Mouse (Mus musculus): ENCODE data around the gene Sox18. TPM values are rescaled to one million over a fixed set of nuclear protein-coding genes. Genes with fewer than 3 reads are reported as not detected.

Sox18 gene
- polyA plus RNA-seq, 1 experiment from 2014 or later = 18.6 TPM

DNA sequence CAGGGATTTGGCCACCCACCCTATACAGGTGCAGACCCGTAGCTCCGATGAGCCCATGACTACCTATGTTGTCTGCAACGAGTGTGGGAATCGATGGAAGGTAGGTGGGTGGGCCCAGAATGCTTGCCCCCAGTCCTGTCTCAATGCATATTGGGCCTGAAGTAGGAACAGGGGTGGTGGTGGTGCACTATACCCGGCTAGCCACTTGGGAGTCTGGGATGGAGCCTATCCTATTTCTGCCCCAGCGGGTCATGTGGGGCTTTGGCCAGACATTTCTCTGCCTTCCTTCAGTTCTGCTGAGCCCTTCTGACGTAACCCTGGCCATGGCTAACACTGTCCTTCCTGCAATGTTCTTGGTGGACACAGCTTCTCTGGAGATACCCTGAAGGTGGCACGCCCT is 16.1 kb upstream of the Sox18 start:
- no peak overlapping the region for H3K4me2 ChIP-seq
- H3K36me3 ChIP-seq (ENCODE audit: control insufficient read depth, insufficient read depth, low read length) = peaks cover 5% of the 10 kb centered on the region; the same call in 1 of the 2 replicates
- peaks cover 5% of the 10 kb centered on the region; the same call in 1 of the 2 replicates for H3K4me1 ChIP-seq (ENCODE audit: control insufficient read depth, insufficient read depth, low read length)
- no peak for ATAC-seq (replicated peaks; ENCODE audit: insufficient number of reproducible peaks, low FRiP score, low TSS enrichment)
- H3K27me3 ChIP-seq (ENCODE audit: control insufficient read depth, insufficient read depth, low read length) = no peaks in the 10 kb centered on the region
- no peak overlapping the region; the same call in 1 of the 2 replicates for H3K9ac ChIP-seq (ENCODE audit: low read depth, low read length)
- H3K9me3 ChIP-seq (replicated peaks; ENCODE audit: control insufficient read depth, low read length) = no peaks in the 10 kb centered on the region
- no peak overlapping the region for H3K4me3 ChIP-seq (ENCODE audit: low read depth, low read length)
- H3K27ac ChIP-seq (ENCODE audit: low read depth, low read length) = no peak overlapping the region
- WGBS (ENCODE audit: insufficient replicate concordance) = 88% methylated on average over 8 of the region's 8 CpGs

DNA sequence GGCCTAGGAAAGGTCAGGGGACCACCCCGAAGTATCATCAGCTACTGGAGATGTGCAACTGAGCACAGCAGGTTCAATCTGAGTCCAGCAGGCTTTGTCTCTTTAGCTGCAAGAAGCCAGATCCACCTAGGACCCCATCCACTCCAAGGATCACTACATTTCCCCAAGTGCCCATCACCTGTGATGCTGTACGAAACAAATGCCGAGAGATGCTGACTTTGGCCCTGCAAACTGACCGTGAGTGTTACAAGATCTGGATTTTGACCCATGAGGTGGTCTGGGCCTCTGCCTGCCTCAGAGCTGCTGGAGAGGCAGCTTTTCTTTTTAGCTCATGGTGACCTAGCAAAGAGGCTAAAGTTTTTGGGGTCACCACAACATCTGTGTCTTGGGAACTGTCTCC is 14.2 kb upstream of the Sox18 start:
- no peak overlapping the region for H3K27ac ChIP-seq (ENCODE audit: low read depth, low read length)
- peaks cover 5% of the 10 kb centered on the region; the same call in 1 of the 2 replicates for H3K36me3 ChIP-seq (ENCODE audit: control insufficient read depth, insufficient read depth, low read length)
- H3K4me3 ChIP-seq (ENCODE audit: low read depth, low read length) = no peak overlapping the region
- no peaks in the 10 kb centered on the region for H3K9me3 ChIP-seq (replicated peaks; ENCODE audit: control insufficient read depth, low read length)
- ATAC-seq (replicated peaks; ENCODE audit: insufficient number of reproducible peaks, low FRiP score, low TSS enrichment) = no peak
- H3K9ac ChIP-seq (ENCODE audit: low read depth, low read length) = no peak overlapping the region
- H3K4me1 ChIP-seq (ENCODE audit: control insufficient read depth, insufficient read depth, low read length) = peaks cover 3% of the 10 kb centered on the region; the same call in 1 of the 2 replicates
- no peak overlapping the region for H3K4me2 ChIP-seq
- no peaks in the 10 kb centered on the region for H3K27me3 ChIP-seq (ENCODE audit: control insufficient read depth, insufficient read depth, low read length)
- WGBS (ENCODE audit: insufficient replicate concordance) = 79% methylated on average over 4 of the region's 4 CpGs

DNA sequence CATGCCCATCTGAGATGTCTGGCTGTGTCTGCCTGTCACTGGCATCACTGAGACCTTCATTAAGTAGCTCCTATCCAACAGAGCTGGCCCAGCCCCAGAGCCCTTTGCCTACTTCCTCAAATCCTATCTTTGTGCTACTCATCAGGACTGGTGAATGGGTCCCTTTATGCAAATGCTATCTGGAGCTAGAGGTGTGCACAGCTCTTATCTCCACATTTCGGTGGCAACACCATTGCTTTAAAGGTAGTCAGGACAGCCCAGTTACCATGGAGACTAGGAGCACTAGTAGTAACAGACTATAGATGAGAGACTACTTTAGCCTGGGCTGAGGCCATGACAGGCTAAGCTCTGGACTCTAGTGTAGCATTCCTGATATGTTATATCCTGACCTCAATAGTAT is 13.3 kb upstream of the Sox18 start:
- H3K27ac ChIP-seq (ENCODE audit: low read depth, low read length) = no peak overlapping the region
- peaks cover 5% of the 10 kb centered on the region; the same call in 1 of the 2 replicates for H3K36me3 ChIP-seq (ENCODE audit: control insufficient read depth, insufficient read depth, low read length)
- H3K27me3 ChIP-seq (ENCODE audit: control insufficient read depth, insufficient read depth, low read length) = no peaks in the 10 kb centered on the region
- 57% methylated on average over 1 of the region's 1 CpGs for WGBS (ENCODE audit: insufficient replicate concordance)
- no peak overlapping the region for H3K4me2 ChIP-seq
- no peak overlapping the region for H3K9ac ChIP-seq (ENCODE audit: low read depth, low read length)
- peaks cover 3% of the 10 kb centered on the region; the same call in 1 of the 2 replicates for H3K4me1 ChIP-seq (ENCODE audit: control insufficient read depth, insufficient read depth, low read length)
- no peaks in the 10 kb centered on the region for H3K9me3 ChIP-seq (replicated peaks; ENCODE audit: control insufficient read depth, low read length)
- ATAC-seq (replicated peaks; ENCODE audit: insufficient number of reproducible peaks, low FRiP score, low TSS enrichment) = no peak
- no peak overlapping the region for H3K4me3 ChIP-seq (ENCODE audit: low read depth, low read length)

DNA sequence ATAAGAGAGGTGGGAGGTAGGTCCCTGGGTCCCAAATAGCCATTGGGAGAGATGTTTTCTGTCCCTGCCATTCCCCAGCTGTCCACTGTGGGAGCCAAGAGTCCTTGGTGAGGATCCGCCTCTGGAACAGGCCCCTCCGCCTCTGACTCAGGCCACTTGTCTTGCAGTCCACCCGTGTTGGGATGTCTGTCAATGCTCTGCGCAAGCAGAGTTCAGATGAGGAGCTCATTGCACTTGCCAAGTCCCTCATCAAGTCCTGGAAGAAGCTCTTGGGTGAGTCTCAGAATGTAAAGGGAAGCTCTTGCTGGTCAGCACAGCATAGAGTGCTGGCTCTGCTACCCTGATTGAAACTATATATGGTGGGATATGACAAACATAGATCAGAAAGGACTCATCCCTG is 11.9 kb upstream of the Sox18 start:
- WGBS (ENCODE audit: insufficient replicate concordance) = 61% methylated on average over 4 of the region's 4 CpGs

DNA sequence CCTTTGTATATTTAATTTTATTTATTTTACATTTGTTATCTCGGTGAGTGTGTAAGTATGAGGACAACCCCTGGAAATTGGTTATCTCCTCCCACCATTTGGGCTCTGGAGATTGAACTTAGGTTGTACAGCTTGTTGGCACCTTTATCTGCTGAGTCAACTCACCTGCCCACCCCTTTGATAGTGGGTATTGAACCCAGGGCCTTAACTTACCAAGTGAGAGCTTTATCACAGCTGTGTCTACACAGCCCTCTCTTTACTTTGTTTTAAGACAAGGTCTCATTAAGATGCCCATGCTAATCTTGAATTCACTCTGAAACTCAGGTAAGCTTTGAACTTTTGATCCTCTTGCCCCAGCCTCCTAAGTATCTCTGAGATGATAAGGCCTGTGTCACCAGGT is 10.5 kb upstream of the Sox18 start:
- Histone ChIP-seq H3K4me3 (ENCODE audit: low read depth, low read length) (no peak overlapping the region), H3K27me3 (ENCODE audit: control insufficient read depth, insufficient read depth, low read length) (no peaks in the 10 kb centered on the region), H3K27ac (ENCODE audit: low read depth, low read length) (no peak overlapping the region), H3K9me3 (replicated peaks; ENCODE audit: control insufficient read depth, low read length) (no peaks in the 10 kb centered on the region), H3K4me2 (no peak overlapping the region), H3K9ac (ENCODE audit: low read depth, low read length) (no peak overlapping the region), H3K36me3 (ENCODE audit: control insufficient read depth, insufficient read depth, low read length) (0 out of 2 replicates have a peak, but pooled peaks cover 3% of the 10 kb centered on the region), H3K4me1 (ENCODE audit: control insufficient read depth, insufficient read depth, low read length) (peaks cover 3% of the 10 kb centered on the region)
- no peak for ATAC-seq (replicated peaks; ENCODE audit: insufficient number of reproducible peaks, low FRiP score, low TSS enrichment)
- 75% methylated on average over 1 of the region's 1 CpGs for WGBS (ENCODE audit: insufficient replicate concordance)

More for the DNA sequence above, 11.9 kb upstream of the Sox18 start:
- Histone ChIP-seq H3K4me2 (no peak overlapping the region), H3K36me3 (ENCODE audit: control insufficient read depth, insufficient read depth, low read length) (0 out of 2 replicates have a peak, but pooled peaks cover 5% of the 10 kb centered on the region), H3K4me1 (ENCODE audit: control insufficient read depth, insufficient read depth, low read length) (peaks cover 3% of the 10 kb centered on the region; the same call in 1 of the 2 replicates), H3K9ac (ENCODE audit: low read depth, low read length) (no peak overlapping the region), H3K27me3 (ENCODE audit: control insufficient read depth, insufficient read depth, low read length) (no peaks in the 10 kb centered on the region), H3K4me3 (ENCODE audit: low read depth, low read length) (no peak overlapping the region), H3K27ac (ENCODE audit: low read depth, low read length) (no peak overlapping the region), H3K9me3 (replicated peaks; ENCODE audit: control insufficient read depth, low read length) (no peaks in the 10 kb centered on the region)
- ATAC-seq (replicated peaks; ENCODE audit: insufficient number of reproducible peaks, low FRiP score, low TSS enrichment) = no peak

DNA sequence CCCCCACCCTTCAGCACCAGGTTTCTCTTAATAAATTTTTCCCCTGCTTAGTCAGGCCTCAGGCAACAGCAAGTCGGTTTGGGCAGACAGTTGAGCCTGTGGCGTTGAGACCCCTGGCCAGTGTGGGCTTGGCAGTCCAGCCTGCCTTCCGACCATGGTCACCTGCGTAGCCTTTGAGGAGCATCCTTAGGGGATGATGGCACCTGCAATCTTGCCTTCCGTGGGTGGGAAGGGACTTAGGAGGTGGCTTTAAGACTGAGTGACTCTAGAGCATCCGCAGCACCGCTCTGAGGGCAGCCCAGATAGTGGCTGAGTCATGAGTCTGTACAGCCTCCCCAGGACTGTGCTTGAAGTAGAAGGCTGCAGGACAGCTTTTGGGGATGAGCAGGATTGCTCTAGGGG is 9.3 kb upstream of the Sox18 start:
- H3K4me3 ChIP-seq (ENCODE audit: low read depth, low read length) = peak overlapping the region; percentile 70
- peak overlapping the region; percentile 97 for H3K4me2 ChIP-seq
- no peak for ATAC-seq (replicated peaks; ENCODE audit: insufficient number of reproducible peaks, low FRiP score, low TSS enrichment)
- peaks cover 4% of the 10 kb centered on the region for H3K4me1 ChIP-seq (ENCODE audit: control insufficient read depth, insufficient read depth, low read length)
- H3K36me3 ChIP-seq (ENCODE audit: control insufficient read depth, insufficient read depth, low read length) = no peaks in the 10 kb centered on the region
- H3K27ac ChIP-seq (ENCODE audit: low read depth, low read length) = peak overlapping the region; percentile 70
- H3K27me3 ChIP-seq (ENCODE audit: control insufficient read depth, insufficient read depth, low read length) = no peaks in the 10 kb centered on the region
- peak overlapping the region; percentile 89 for H3K9ac ChIP-seq (ENCODE audit: low read depth, low read length)
- WGBS (ENCODE audit: insufficient replicate concordance) = 21% methylated on average over 7 of the region's 7 CpGs
- H3K9me3 ChIP-seq (replicated peaks; ENCODE audit: control insufficient read depth, low read length) = no peaks in the 10 kb centered on the region

DNA sequence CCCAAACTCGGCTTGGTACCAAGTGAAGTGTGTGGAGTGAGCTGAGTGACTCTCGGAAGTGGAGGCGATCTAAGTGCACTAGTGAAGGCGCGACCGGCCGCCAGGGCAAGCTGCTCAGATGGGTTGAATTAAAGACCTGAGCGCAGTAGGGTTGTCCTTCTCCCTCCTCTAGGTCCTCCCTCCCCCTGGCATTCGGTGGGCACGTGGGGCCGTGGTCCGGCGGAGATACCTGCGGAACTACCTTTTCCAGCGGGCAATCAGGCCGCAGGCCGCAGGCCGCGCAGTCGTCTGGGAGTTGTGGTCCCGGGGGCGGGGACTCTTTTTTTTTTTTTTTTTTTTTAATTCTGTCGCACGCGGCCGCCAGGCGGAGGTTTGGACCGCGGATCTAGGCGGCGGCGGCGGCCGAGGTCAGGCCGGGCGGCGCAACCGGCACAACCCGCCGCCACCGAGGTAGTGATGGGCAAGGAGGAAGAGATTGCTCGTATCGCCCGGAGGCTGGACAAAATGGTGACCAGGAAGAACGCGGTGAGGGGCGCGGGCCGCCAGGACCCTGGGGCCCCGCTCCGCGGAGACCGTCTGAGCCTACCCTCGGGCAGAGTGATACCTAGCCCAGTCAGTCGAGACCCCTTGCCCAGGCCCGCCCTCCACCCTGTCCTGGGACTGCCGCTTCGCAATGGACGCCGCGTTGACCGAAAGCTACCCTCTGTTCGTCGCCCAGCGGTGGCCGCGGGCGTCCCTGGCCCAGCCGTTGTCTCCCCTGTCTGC is 8.7 kb upstream of the Sox18 start, which contains the start of gene Tcea2:
TSS of gene Tcea2 (plus strand) at position 360 of the 765 bp plus-strand sequence.
- no peaks in the 10 kb centered on the region for H3K27me3 ChIP-seq (ENCODE audit: control insufficient read depth, insufficient read depth, low read length)
- peak; percentile 28 for ATAC-seq (replicated peaks; ENCODE audit: insufficient number of reproducible peaks, low FRiP score, low TSS enrichment)
- H3K27ac ChIP-seq (ENCODE audit: low read depth, low read length) = peak within 1 kb of the TSS; percentile 70
- H3K4me2 ChIP-seq = peak within 1 kb of the TSS; percentile 97
- peaks cover 9% of the 10 kb centered on the region for H3K4me1 ChIP-seq (ENCODE audit: control insufficient read depth, insufficient read depth, low read length)
- no peaks in the 10 kb centered on the region for H3K36me3 ChIP-seq (ENCODE audit: control insufficient read depth, insufficient read depth, low read length)
- H3K9ac ChIP-seq (ENCODE audit: low read depth, low read length) = peak within 1 kb of the TSS; percentile 89
- WGBS (ENCODE audit: insufficient replicate concordance) = under 1% methylated on average over 69 of the region's 69 CpGs
- peak within 1 kb of the TSS; percentile 70 for H3K4me3 ChIP-seq (ENCODE audit: low read depth, low read length)
- H3K9me3 ChIP-seq (replicated peaks; ENCODE audit: control insufficient read depth, low read length) = no peaks in the 10 kb centered on the region

DNA sequence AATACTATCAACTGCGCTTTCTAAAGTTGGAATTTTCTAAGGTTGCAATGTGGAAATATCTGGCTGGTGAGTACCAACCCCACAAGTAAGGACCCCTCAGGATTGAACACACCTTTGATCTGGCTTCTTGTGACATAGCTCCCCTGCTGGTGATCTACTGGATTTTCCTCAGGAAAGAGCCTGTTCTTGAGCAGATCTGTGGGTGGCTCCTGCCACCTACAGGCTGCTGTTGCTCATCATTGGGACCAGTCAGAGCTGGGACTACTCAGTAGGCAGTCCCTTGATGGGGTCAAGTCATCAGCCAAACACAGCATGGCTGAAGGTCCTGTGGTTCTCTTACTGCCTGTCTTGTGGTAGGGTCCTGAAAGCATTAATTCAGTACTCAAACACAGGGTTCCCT is 7.3 kb upstream of the Sox18 start:
- H3K27ac ChIP-seq (ENCODE audit: low read depth, low read length) = no peak overlapping the region
- H3K4me1 ChIP-seq (ENCODE audit: control insufficient read depth, insufficient read depth, low read length) = peaks cover 9% of the 10 kb centered on the region
- ATAC-seq (replicated peaks; ENCODE audit: insufficient number of reproducible peaks, low FRiP score, low TSS enrichment) = peak; percentile 69
- no peak overlapping the region for H3K4me3 ChIP-seq (ENCODE audit: low read depth, low read length)
- H3K27me3 ChIP-seq (ENCODE audit: control insufficient read depth, insufficient read depth, low read length) = peaks cover 7% of the 10 kb centered on the region
- no peak overlapping the region for H3K4me2 ChIP-seq
- 24% methylated on average over 1 of the region's 1 CpGs for WGBS (ENCODE audit: insufficient replicate concordance)
- no peak overlapping the region for H3K9ac ChIP-seq (ENCODE audit: low read depth, low read length)
- H3K9me3 ChIP-seq (replicated peaks; ENCODE audit: control insufficient read depth, low read length) = no peaks in the 10 kb centered on the region
- H3K36me3 ChIP-seq (ENCODE audit: control insufficient read depth, insufficient read depth, low read length) = no peaks in the 10 kb centered on the region

DNA sequence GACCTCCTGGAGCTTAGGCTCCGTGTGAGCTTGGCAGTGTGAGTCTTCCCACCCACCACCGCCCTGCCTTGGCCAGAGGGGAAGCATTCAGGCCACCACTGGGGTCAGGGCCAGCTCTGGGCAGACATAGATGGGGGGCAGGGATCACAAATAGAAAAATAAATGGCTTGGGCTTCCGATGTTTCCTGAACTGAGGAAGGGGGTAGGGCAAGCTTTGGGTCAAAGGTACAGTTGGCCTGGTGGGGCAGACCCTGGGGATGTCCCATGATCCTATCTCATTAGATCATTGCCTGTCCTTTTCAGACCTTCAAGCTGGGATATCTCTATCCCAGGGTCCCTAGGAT is 6.3 kb upstream of the Sox18 start:
- Histone ChIP-seq H3K4me2 (no peak overlapping the region), H3K4me1 (ENCODE audit: control insufficient read depth, insufficient read depth, low read length) (peaks cover 9% of the 10 kb centered on the region), H3K9ac (ENCODE audit: low read depth, low read length) (no peak overlapping the region), H3K4me3 (ENCODE audit: low read depth, low read length) (no peak overlapping the region), H3K9me3 (replicated peaks; ENCODE audit: control insufficient read depth, low read length) (no peaks in the 10 kb centered on the region), H3K36me3 (ENCODE audit: control insufficient read depth, insufficient read depth, low read length) (no peaks in the 10 kb centered on the region), H3K27me3 (ENCODE audit: control insufficient read depth, insufficient read depth, low read length) (peaks cover 16% of the 10 kb centered on the region), H3K27ac (ENCODE audit: low read depth, low read length) (no peak overlapping the region)
- ATAC-seq (replicated peaks; ENCODE audit: insufficient number of reproducible peaks, low FRiP score, low TSS enrichment) = no peak
- WGBS (ENCODE audit: insufficient replicate concordance) = 26% methylated on average over 3 of the region's 3 CpGs
